ENCODE assay signal across 9 mouse cellular contexts in genomic region chr10:42832677-42833076, GRCm38 (mm10). TPM values are rescaled to one million over a fixed set of nuclear protein-coding genes. Genes with fewer than 3 reads are reported as not detected.
A peak's percentile ranks its signal among the peaks of the same experiment; 100 is the strongest.
DNase-seq lines count a peak whose midpoint lies in the region; ATAC-seq and TF ChIP-seq lines count a peak whose summit lies in the region.
"Had no signal": no experiment of that assay in that cellular context is flagged by ENCODE, and none has a peak within 500 bp of the region (broad histone marks: within the 10 kb centered on the region; RNA-seq: fewer than 3 reads in every experiment).

No protein-coding gene starts in this region.

- no peaks in the 10 kb centered on the region for H3K9me3 ChIP-seq in liver, embryonic 14.5 days (ENCODE audit: control insufficient read depth, low read length)
- H3K9me3 ChIP-seq in E14TG2a.4 (ENCODE audit: low read length), result no peaks in the 10 kb centered on the region
- H3K9me3 ChIP-seq in midbrain, embryonic 15.5 days, result no peaks in the 10 kb centered on the region

- H3K36me3 ChIP-seq in liver, embryonic 14.5 days (replicated peaks; ENCODE audit: control insufficient read depth, insufficient read depth, low read depth), result peaks cover 9% of the 10 kb centered on the region; the same call in 1 of the 2 replicates
- peaks cover 50% of the 10 kb centered on the region for H3K36me3 ChIP-seq in E14TG2a.4 (ENCODE audit: insufficient read depth, low read length)
- peaks cover 16% of the 10 kb centered on the region for H3K36me3 ChIP-seq in midbrain, embryonic 15.5 days (replicated peaks)

- no peaks in the 10 kb centered on the region for H3K4me1 ChIP-seq in liver, embryonic 14.5 days (replicated peaks; ENCODE audit: control insufficient read depth in 2 of 2, insufficient read depth in 2 of 2, low read length in 1 of 2)
- H3K4me1 ChIP-seq in E14TG2a.4 (replicated peaks; ENCODE audit: low read depth, low read length), result peaks cover 27% of the 10 kb centered on the region
- peaks cover 9% of the 10 kb centered on the region for H3K4me1 ChIP-seq in midbrain, embryonic 15.5 days

- intact Hi-C loops in left cerebral cortex, postnatal 36 days (cut with DNase I), result no loop called here

- no peak overlapping the region for H3K27ac ChIP-seq in liver, embryonic 14.5 days
- no peak overlapping the region for H3K27ac ChIP-seq in midbrain, embryonic 15.5 days

- H3K4me2 ChIP-seq in liver, embryonic 14.5 days (ENCODE audit: low read depth), result no peak overlapping the region
- no peak overlapping the region for H3K4me2 ChIP-seq in midbrain, embryonic 15.5 days

- no peak overlapping the region for H3K9ac ChIP-seq in liver, embryonic 14.5 days (replicated peaks)
- no peak overlapping the region for H3K9ac ChIP-seq in midbrain, embryonic 15.5 days

- H3K27me3 ChIP-seq in liver, embryonic 14.5 days (ENCODE audit: control insufficient read depth, insufficient read depth, low read length), result no peaks in the 10 kb centered on the region
- H3K27me3 ChIP-seq in E14TG2a.4 (ENCODE audit: insufficient read depth, low read length), result no peaks in the 10 kb centered on the region
- no peaks in the 10 kb centered on the region for H3K27me3 ChIP-seq in midbrain, embryonic 15.5 days (replicated peaks)

- no peak overlapping the region for H3K4me3 ChIP-seq in liver, embryonic 14.5 days (ENCODE audit: insufficient read depth in 1 of 2, low read depth in 2 of 2, low read length in 2 of 2)
- H3K4me3 ChIP-seq in E14TG2a.4 (replicated peaks; ENCODE audit: low read length), result no peak overlapping the region
- no peak overlapping the region for H3K4me3 ChIP-seq in midbrain, embryonic 15.5 days

- TF ChIP-seq CTCF in liver, embryonic 14.5 days (IDR thresholded peaks at IDR 0.05; ENCODE audit: low read depth), result peak; percentile 34
- peak; percentile 36 for TF ChIP-seq CTCF in E14TG2a.4 (conservative IDR thresholded peaks at IDR 0.05; ENCODE audit: low read length)

- ATAC-seq in liver, embryonic 14.5 days (ENCODE audit: insufficient read depth), result no peak
- ATAC-seq in midbrain, embryonic 15.5 days (replicated peaks), result peak; percentile 40; the same call in 1 of the 2 replicates

- TF ChIP-seq EP300 in liver, embryonic 14.5 days (IDR thresholded peaks at IDR 0.05; ENCODE audit: low read depth), result no peak

- DNase-seq in liver, embryonic 14.5 days (ENCODE audit: low read depth in 3 of 3, low spot score in 3 of 3), result no peak
- no peak for DNase-seq in liver
- peak; percentile 7 for DNase-seq in c-Kit-positive CD71-positive TER-119-negative erythroid progenitor cells, embryonic 14.5 days (ENCODE audit: low read depth)
- DNase-seq in adrenal gland, postnatal 36 days, result no peak
- no peak for DNase-seq in left cerebral cortex, postnatal 36 days (ENCODE audit: low spot score in 2 of 2)
- no peak for DNase-seq in layer of hippocampus, adult 11-12 months (ENCODE audit: low spot score)
- DNase-seq: gastrocnemius, postnatal 14 days had no signal

- WGBS in liver, embryonic 14.5 days (ENCODE audit: insufficient replicate concordance), result 62% methylated on average over 4 of the region's 4 CpGs
- 33% methylated on average over 4 of the region's 4 CpGs for WGBS in midbrain, embryonic 15.5 days

RNA-seq across cellular contexts. Expression of gene Scml4, which starts 27.5 kb away (rescaled TPM):
- polyA plus RNA-seq in liver, embryonic 14.5 days (2012; rRNA removed), result 0.06 and 0.19 TPM in 2 replicates
- 0.15 and 0.37 TPM in 2 replicates for polyA plus RNA-seq in liver, embryonic 14.5 days (2014; fragmentation: Nextera tagmentation; extraction: Ambion mirVana)
- polyA plus RNA-seq in midbrain, embryonic 15.5 days (2015; fragmentation: Nextera tagmentation; extraction: Ambion mirVana), result 19.2 and 19.9 TPM in 2 replicates
- 1 to 10 TPM; 2.4 to 4.1 TPM for total RNA-seq in adrenal gland, postnatal 36 days (2021)
- 1 to 10 TPM; 2.2 to 3.4 TPM for total RNA-seq in left cerebral cortex, postnatal 36 days (2021)
